Mouse (Mus musculus): ENCODE results near the gene Lypd5. TPM values are rescaled to one million over a fixed set of nuclear protein-coding genes. Genes with fewer than 3 reads are reported as not detected.

Gene Lypd5
- total RNA-seq, 2 experiments from 2014 or later, result not detected

DNA sequence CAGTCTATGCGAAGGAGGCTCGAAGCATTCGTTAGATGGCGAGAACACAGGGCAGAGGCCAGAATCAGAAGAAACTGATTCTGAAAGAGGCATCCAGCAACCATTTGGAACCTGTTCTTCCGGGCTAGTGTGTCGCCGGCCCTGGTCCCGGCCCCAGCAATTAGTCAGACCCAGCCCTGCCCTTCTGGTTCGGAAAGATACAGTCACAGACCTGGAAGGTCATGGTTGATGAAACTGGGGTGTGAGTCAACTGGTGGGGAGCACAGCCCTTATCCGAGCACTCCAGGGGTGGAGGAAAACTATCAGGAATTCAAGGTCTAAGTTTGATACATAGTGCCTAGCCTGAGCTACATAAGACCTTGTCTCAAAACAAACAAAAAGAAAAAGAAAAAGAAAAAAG, 7.1 kb downstream of the Lypd5 start:
- ATAC-seq (replicated peaks; ENCODE audit: low FRiP score, low TSS enrichment, poor library complexity, severe bottlenecking), result no peak

DNA sequence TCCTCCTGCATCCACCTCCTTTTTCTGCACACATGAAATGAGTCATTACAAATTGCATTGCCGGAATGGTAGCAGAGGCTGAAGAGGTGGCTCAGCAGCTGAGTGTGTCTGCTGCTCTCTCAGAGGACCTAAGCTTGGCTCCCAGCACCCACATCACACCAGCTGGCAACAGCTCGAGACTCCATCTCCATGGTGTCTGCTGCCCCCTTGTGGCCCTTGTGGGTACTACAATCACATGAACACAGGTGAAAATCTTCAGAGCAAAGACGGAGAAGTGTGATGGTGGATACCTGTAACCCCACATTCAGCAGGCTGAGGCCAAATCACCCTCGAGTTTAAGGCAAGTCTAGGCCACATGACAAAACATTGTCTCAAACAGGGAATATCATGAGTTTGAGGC, 8.9 kb downstream of the Lypd5 start:
- ATAC-seq (replicated peaks; ENCODE audit: low FRiP score, low TSS enrichment, poor library complexity, severe bottlenecking), result no peak

DNA sequence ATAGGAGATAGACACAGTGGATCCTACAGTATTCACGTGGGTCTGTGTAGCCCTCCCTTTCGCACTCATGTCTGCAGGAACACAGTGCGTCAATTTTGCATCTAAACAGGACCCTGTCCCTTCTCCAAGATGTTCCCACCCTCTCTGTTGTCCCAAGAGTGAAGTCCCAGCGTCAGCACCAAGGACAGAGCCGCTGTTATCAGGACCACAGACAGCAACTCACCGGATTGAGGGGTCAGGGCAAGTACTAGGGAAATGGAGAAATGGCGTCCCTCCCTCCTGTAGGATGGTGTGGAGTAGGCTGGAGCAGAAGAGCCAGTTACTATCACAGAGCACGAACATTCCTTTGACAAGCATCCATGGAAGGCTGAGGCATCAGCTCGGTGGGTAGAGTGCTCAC, 10.3 kb downstream of the Lypd5 start:
- peak; percentile 56 for ATAC-seq (replicated peaks; ENCODE audit: low FRiP score, low TSS enrichment, poor library complexity, severe bottlenecking)

GRCm38 (mm10) chr7:24361001-24361400, 12.0 kb downstream of the Lypd5 start:
- ATAC-seq (replicated peaks; ENCODE audit: low FRiP score, low TSS enrichment, poor library complexity, severe bottlenecking), result no peak

- no peak for ATAC-seq (replicated peaks; ENCODE audit: low FRiP score, low TSS enrichment, poor library complexity, severe bottlenecking)
These were observed 14.2 kb downstream of the Lypd5 start for GRCm38 (mm10) chr7:24363228-24363627.

DNA sequence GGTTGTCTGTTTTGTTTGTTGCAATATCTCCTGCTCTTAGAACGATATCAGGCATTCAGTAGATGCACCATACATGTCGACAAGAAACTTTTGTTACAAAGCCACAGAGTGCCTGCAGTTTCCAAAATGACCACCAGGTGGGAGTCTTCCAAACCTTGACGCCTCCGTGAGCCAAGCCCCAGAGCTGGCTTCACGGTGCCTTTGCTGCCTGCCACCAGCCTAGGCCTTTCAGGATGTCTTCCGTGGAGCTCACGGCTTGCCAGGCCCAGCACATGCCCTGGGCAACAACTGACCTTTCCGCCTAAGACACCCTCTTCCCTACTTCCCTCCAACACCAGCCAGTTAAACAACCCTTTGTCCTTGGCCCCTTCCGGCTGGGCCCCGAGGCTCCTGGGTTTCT, 15.8 kb downstream of the Lypd5 start:
- peak; percentile 57 for ATAC-seq (replicated peaks; ENCODE audit: low FRiP score, low TSS enrichment, poor library complexity, severe bottlenecking)

DNA sequence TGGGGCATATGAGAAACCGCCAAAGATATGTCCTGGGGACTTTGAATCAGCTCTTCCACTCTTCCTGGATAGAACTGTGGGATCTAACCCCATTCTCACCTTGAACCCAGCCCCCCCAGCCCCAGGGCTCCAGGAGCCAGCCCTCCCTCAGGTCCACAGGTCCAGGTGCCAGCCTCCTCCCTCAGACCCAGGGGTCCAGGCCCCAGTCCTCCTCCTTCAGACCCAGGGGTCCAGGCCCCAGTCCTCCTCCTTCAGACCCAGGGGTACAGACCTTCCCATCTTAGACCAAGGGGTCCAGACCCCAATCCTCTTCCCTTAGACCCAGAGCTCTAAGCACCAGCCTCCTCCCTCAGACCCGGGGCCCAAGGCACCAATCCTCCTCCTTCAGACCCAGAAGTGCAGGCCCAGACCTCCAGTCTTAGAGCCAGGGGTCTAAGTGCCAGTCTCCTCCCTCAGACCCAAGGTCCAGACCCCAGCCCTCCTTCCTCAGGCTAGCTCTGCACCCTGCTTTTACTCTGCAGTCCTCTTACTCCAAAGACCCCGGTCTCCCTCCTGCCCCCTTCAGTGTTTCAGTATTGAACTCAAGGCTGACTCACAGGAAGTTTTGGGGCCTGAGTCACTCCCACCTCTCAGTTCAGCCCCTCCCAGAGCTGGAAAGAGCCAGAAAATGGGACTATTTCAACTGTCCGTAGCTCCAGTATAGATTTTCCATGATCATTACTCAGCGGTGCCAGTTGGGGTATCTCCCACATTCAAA, 16.4 kb downstream of the Lypd5 start:
- ATAC-seq (replicated peaks; ENCODE audit: low FRiP score, low TSS enrichment, poor library complexity, severe bottlenecking), result no peak

GRCm38 (mm10) chr7:24366716-24367632, 18.0 kb downstream of the Lypd5 start:
- ATAC-seq (replicated peaks; ENCODE audit: low FRiP score, low TSS enrichment, poor library complexity, severe bottlenecking), result no peak

DNA sequence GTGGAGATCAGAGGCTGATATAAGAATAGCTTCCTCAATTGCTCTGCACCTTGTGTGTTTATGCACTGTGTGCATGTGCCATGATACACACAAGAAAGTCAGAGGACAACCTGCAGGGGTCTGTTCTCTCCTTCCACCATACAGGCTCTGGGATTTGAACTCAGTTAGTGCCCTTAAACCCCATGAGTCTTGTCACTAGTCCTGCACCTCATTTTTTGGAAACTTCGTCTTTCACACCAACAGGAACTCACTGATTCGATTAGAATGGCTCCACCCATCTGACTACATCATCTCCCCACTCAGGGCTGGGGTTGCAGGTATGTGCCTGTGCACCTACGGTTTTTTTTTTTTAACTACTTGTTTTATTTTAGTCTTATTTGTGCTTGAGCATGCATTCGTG, 19.2 kb downstream of the Lypd5 start:
- ATAC-seq (replicated peaks; ENCODE audit: low FRiP score, low TSS enrichment, poor library complexity, severe bottlenecking), result no peak

GRCm38 (mm10) chr7:24368946-24369345, 19.9 kb downstream of the Lypd5 start:
- ATAC-seq (replicated peaks; ENCODE audit: low FRiP score, low TSS enrichment, poor library complexity, severe bottlenecking), result no peak

DNA sequence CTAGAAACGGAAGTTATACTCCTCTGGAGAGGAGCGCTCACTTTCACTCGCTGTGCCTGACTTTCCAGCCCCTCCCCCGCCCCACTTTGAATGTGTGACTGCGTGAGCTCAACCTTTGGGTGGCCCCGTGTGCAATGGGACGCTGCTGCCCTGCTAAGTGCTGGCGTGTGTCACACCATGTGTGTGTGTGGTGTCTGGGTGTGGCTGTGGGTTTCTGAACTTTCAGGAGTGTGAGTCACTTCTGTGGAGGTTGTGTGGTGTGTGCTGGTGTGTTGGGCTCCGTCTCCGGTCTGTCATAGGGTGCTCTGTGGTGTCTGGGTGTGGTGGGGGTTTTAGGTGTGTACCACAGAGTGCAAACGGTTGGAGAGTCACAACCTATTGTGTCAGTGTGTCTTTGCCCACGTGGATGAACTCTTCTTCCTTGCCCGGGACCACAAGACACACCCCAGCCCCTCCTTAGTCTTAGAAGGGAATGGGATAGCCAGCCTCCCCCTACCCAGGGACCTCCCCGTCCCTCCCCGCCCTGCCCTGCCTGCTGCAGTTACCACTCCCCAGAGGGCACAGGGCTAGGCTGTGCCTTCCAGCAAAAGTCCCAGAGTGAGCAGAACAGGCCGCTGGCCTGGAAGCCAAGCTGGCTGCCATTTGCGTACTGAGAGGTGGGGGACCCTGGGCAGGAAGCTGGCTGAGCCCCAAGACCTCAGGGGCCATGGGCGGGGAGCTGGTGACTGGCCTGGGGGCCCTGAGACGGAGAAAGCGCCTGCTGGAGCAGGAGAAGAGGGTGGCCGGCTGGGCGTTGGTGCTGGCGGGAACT, 20.9 kb downstream of the Lypd5 start, which contains the start of gene Kcnn4:
TSS of gene Kcnn4 (plus strand) at position 533 of the 811 bp plus-strand sequence.
- ATAC-seq (replicated peaks; ENCODE audit: low FRiP score, low TSS enrichment, poor library complexity, severe bottlenecking), result peak; percentile 35

DNA sequence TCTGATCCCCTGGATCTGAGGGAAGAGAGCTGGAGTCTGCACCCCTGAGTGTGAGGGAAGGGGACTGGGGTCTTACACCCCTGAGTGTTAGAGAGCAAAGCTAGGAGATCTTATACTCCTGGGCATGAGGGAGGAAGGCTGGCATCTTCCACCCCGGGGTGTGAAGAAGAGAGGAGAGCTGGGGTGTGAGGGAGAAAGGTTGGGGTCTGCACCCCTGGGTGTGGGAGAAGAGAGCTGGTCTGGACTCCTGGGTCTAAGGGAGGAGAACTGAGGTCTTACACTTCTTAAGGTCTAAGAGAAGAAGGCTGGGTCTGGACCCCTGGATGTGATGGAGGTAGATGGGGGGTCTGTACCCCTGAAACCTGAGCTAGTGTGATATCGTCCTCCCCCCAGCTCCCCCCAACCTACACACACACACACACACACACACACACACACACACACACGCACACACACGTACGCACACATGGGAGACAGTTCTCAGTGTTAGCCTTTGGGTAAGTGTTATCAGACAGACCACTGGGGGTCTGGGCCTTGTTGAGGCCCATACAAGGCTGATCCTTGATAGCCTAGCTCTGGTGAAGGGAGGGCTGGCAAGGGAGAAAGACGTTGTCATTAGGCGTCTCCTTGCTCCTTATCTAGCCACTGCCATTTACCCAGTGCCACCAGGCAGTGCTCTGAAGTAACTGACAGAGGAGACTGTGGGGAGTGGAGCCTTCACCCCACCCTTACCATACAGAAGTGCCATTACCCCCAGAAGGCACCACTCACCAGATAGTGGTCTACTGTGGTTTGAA, 22.2 kb downstream of the Lypd5 start:
- ATAC-seq (replicated peaks; ENCODE audit: low FRiP score, low TSS enrichment, poor library complexity, severe bottlenecking), result peak; percentile 79

DNA sequence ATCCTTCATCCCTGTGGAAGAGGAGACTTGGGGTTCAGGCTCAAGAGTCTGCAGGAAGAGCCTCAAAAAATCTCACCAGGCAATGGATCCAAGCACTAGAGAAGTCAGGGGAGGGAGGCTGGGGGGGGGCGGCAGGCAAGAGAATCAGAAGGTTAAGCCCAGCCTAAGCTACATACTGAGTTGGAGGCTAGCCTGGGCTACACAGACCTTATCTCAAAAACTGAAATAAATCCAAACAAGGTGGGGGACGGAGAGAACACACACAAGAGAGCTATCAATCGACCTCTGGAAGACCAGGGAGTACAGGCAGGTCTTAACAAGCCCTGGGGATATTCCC, 22.8 kb downstream of the Lypd5 start:
- no peak for ATAC-seq (replicated peaks; ENCODE audit: low FRiP score, low TSS enrichment, poor library complexity, severe bottlenecking)

- ATAC-seq (replicated peaks; ENCODE audit: low FRiP score, low TSS enrichment, poor library complexity, severe bottlenecking), result no peak
These were observed 23.3 kb downstream of the Lypd5 start for GRCm38 (mm10) chr7:24372300-24372699.

GRCm38 (mm10) chr7:24372786-24373185, 23.8 kb downstream of the Lypd5 start:
- no peak for ATAC-seq (replicated peaks; ENCODE audit: low FRiP score, low TSS enrichment, poor library complexity, severe bottlenecking)

- ATAC-seq (replicated peaks; ENCODE audit: low FRiP score, low TSS enrichment, poor library complexity, severe bottlenecking), result peak; percentile 4
These were observed 24.8 kb downstream of the Lypd5 start for GRCm38 (mm10) chr7:24373538-24374379.

GRCm38 (mm10) chr7:24376456-24376855, 27.5 kb downstream of the Lypd5 start:
- ATAC-seq (replicated peaks; ENCODE audit: low FRiP score, low TSS enrichment, poor library complexity, severe bottlenecking), result no peak
